Mouse (Mus musculus) brain, embryonic 14.5 days (tissue): Measurements from ENCODE around the gene A630001G21Rik. TPM values are rescaled to one million over a fixed set of nuclear protein-coding genes. Genes with fewer than 3 reads are reported as not detected.
A peak's percentile ranks its signal among the peaks of the same experiment; 100 is the strongest.

Source experiments
- DNase-seq: peaks from one replicate; pipeline ENCODE4 v3.0.0-alpha.2; 2011; ENCODE audit warnings: low read depth
- CTCF ChIP-seq: fragments of 200-500 bp; IDR thresholded peaks from 2 replicates; pipeline ENCODE4 v1.5.1; 2012; ENCODE audit warnings: inconsistent platforms, mild to moderate bottlenecking, moderate library complexity, borderline replicate concordance; ENCODE audit not compliant: insufficient read depth, insufficient read length; ENCODE audit errors: extremely low read depth
- POLR2A ChIP-seq: fragments of 200-500 bp; IDR thresholded peaks from 2 replicates; pipeline ENCODE4 v1.6.1; 2012; ENCODE audit warnings: mild to moderate bottlenecking, inconsistent platforms, borderline replicate concordance; ENCODE audit not compliant: poor library complexity, insufficient read depth, insufficient read length, severe bottlenecking; ENCODE audit errors: extremely low read depth
- polyA plus RNA-seq: library from polyadenylated mRNA; depleted of rRNA; stranded (reverse); fragments of >200 nt; gene quantifications from 2 replicates; pipeline ENCODE4 v1.2.3, GENCODE M21; 2012

Gene A630001G21Rik
- polyA plus RNA-seq, 1 experiment = 0.75 TPM

GRCm38 (mm10) chr1:85744539-85744938, 33.9 kb downstream of the A630001G21Rik start:
- no peak for TF ChIP-seq POLR2A
- TF ChIP-seq CTCF = no peak

GRCm38 (mm10) chr1:85742916-85743505, 35.4 kb downstream of the A630001G21Rik start:
- DNase-seq = peak; percentile 58

More at GRCm38 (mm10) chr1:85744539-85744938, 33.9 kb downstream of the A630001G21Rik start:
- no peak for DNase-seq

GRCm38 (mm10) chr1:85742333-85742732, 36.1 kb downstream of the A630001G21Rik start:
- TF ChIP-seq POLR2A = no peak
- TF ChIP-seq CTCF = no peak
- no peak for DNase-seq

More at GRCm38 (mm10) chr1:85742916-85743505, 35.4 kb downstream of the A630001G21Rik start:
- TF ChIP-seq POLR2A (no peak), CTCF (no peak)

GRCm38 (mm10) chr1:85740923-85741322, 37.5 kb downstream of the A630001G21Rik start:
- DNase-seq = no peak
- no peak for TF ChIP-seq CTCF
- no peak for TF ChIP-seq POLR2A

GRCm38 (mm10) chr1:85739819-85740218, 38.6 kb downstream of the A630001G21Rik start:
- DNase-seq = no peak
- no peak for TF ChIP-seq POLR2A
- no peak for TF ChIP-seq CTCF

GRCm38 (mm10) chr1:85739000-85739399, 39.4 kb downstream of the A630001G21Rik start:
- no peak for DNase-seq
- no peak for TF ChIP-seq CTCF
- no peak for TF ChIP-seq POLR2A

- TF ChIP-seq CTCF = peak; percentile 85; the same call in 1 of the 2 replicates
- no peak for TF ChIP-seq POLR2A
- peak; percentile 82 for DNase-seq
Measured at GRCm38 (mm10) chr1:85736355-85737184, 41.9 kb downstream of the A630001G21Rik start.

- TF ChIP-seq CTCF = no peak
- no peak for TF ChIP-seq POLR2A
Measured at GRCm38 (mm10) chr1:85735463-85736123, 42.9 kb downstream of the A630001G21Rik start.

GRCm38 (mm10) chr1:85734511-85734910, 43.9 kb downstream of the A630001G21Rik start:
- TF ChIP-seq CTCF (no peak), POLR2A (no peak)

More at GRCm38 (mm10) chr1:85735463-85736123, 42.9 kb downstream of the A630001G21Rik start:
- no peak for DNase-seq

GRCm38 (mm10) chr1:85732581-85732980, 45.9 kb downstream of the A630001G21Rik start:
- TF ChIP-seq POLR2A (no peak), CTCF (no peak)
- DNase-seq = no peak

More at GRCm38 (mm10) chr1:85734511-85734910, 43.9 kb downstream of the A630001G21Rik start:
- no peak for DNase-seq

GRCm38 (mm10) chr1:85730471-85730870, 48.0 kb downstream of the A630001G21Rik start:
- no peak for DNase-seq
- TF ChIP-seq CTCF (no peak), POLR2A (no peak)
